Mouse (Mus musculus): ENCODE results near the gene Wfdc12.

Gene Wfdc12

DNA sequence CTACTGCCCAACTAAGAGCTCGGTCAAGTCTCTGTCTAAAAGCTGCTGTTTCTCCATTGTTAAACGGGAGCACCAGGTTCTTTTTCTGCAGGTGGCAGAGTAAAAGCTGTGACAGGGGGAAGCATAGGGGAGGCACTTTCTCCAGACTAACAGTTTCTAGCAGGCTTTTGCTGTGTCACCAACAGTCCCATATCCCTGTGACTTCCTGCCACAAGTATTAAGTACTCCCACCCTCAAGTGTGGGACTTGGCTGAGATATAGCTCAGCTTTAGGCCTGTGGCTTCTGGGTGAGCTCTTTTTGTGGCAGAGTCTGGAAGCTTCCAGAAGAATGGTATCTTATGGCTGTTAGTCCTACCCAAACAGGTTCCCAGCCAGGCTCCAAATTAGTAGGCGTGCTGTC is 14.6 kb downstream of the Wfdc12 start:
- no peak for DNase-seq

DNA sequence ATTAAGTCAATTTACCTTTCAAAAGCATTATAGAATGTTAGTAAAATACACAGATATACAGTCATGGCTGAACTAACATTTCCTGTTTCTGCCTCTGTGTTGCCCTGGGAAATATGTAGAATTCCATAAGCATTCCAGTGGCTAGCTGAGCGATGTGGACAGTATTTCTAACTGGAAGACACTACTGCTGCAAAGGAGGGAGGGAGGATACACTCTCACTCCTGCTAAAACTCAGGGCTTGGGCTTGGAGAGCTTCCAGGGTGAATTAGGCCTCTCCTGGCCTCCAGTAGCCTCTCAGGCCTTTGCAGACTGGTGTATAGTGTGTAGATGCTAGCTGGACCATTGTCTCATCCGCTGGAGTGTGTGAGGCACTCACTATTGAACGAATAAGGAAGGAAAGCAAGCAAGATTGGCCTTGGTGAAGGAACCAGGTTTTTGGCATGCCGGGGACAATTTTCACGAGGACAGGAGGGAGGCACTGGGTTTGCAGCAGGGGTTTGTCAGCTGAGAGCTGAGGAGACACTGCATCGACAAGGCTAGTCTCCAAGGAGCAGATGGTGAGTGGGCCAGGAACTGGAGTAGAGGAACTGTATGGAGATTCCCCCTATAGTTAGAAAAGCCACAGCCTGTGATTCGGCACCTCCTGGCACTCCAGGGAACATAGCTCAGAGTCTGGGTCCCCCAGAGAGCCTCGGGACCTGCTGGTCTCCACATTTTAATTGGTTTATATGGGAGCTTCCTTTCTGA is 15.6 kb downstream of the Wfdc12 start:
- DNase-seq, result no peak

DNA sequence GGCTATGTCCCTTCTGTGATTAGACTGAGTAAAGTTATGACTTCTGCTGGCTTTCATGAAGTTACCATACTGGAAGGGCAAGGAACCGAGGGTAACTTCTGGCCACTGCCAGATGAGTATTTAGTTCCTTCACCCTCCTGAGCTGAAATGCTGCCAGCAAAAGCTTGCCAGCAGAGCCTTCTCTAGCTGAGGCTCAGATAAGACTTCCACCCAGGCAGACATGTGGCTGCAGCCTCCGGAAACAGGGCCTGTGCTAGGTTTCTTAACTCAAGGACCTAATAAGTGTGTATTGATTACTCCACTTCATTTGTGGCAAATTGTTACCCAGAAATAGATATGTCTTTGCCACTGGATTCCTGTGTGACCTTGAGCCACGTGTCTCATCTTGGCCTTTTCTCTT is 17.0 kb downstream of the Wfdc12 start:
- DNase-seq, result no peak

DNA sequence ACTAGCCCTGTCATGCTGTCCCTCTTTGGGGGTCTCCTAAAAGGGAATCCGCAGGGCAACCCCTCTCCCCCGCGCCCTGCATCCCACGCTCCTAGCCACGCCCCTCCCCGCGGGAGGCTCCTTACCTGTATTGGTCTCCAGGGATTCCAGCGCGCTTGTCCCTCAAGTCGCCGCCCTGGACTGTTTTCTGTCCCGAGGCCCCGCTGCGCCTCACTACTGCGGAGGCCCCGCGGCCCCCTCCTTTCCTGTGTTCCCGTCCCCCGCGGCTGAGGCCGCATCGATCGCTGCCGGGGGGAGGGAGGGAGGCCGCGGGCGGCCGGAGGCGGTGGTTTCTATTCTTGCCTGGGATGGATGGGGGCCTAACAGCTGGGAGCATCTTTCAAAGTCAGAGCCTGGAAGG is 19.5 kb downstream of the Wfdc12 start, which contains the start of gene Kcns1:
Kcns1 (minus strand) TSS at position 212 of the 400 bp plus-strand sequence.
- no peak for DNase-seq

DNA sequence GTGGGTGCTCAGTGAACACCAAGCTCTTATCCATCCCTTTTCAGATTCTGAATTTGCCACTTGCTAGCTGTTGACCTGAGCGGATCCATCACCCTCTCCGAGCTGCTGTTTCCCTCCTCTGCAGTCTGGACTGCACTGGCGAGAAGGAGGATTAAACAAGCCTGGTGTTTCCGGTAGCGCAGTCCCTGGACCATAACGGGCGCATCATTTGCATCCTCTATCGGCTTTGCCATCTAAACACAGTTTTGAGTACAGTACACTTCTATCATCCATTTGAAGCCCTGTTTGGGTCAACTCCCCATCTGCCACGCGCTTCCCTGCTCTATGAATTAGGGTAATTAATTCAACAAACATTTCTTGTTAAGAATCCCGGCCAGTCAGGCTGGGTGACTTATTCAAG is 20.1 kb downstream of the Wfdc12 start:
- no peak for DNase-seq

DNA sequence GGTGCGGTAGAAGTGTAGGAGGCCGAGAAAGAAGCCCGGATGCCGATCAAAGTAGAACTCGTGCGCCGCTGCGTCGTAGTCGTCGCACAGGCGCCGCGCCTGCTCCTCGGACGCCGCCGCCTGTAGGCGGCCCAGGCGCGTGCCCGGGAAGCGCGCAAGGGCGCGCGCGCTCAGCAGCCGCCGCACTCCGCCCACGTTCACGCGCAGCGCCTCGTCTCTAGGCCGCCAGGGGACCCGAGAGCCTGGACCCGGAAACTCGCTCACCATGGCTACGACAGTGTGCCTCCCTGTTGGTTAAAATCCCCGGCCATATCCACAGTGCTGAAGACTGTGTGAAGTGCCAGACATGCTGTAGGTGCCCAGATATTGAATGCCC is 21.8 kb downstream of the Wfdc12 start:
- DNase-seq, result no peak

DNA sequence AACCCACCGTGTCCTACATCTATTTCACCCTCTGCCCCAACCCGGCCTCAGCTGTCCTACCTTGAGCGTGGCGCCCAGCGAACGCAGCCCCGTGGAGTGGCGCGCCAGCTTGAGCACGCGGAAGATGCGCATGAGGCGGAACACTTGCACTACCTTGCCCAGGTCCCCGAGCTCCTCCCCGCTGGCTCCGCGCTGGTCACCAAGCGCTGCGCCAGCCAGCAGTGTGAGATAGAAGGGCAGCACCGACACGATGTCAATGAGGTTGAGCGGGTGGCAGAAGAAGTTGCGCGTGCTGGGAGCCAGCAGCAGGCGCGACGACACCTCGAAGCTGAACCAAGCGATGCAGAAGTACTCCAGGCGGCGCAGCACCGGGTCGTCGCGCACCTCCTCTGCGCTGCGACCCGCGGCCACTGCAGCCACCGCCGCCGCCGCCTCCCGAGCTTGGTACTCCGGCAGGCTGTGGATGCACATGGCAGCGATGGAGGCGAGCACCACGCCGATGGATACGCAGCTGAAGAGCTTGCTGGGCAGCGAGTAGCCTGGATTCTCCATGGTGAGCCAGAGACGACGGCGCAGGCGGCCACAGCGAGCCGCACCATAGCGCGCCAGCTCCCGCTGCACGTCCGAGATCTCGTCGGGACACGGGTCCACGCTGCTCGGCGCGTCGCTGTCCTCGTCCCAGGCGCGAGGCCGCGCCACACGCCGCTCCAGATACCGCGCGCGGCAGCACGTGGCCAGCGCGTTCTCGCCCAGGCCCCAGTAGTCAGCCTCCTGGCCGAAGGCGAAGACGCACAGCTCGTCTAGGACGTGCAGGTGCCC is 22.4 kb downstream of the Wfdc12 start:
- no peak for DNase-seq

DNA sequence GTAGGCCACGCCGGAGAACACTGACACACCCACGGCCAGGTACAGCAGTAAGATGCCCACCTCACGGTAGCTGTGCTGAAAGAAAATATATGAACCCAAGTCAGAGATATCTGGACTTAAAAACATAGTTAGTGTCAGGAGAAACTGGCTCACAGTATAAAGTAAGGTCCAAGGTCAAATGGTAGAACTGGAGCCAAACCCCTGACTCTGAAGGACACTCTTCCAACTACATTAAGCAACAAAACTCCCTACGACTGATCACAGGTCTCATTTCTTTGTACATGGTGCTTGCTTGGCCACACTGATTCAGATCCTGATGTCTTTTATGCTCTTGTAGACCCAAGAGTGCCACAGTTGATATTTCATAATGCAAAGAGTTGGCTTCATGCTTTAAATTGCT is 25.5 kb downstream of the Wfdc12 start:
- DNase-seq, result no peak

DNA sequence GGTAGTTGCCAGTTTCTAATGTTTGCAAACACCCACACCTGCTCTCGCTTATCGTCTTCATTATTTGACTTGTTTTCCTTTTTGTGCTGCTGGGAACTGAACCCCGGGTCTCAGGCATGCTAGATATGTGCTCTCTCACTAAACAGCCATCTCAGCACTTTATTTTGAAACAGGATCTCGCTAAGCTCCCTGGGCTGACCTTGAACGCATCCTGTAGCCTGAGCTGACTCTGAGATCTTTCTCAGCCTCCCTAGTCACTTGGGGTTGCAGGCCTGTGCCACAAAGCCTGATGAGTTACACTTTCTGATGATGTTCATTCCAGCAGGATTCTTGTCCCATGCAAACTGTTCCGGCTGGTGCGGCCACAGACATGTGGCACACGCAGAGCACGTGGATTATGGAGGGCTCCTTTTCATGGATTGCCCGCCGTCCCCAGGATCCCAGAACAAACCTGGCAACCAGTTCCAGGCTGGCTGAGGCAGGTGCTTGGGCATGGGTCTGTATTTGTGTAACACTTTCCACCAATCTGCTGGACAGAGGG is 28.8 kb downstream of the Wfdc12 start:
- no peak for DNase-seq

DNA sequence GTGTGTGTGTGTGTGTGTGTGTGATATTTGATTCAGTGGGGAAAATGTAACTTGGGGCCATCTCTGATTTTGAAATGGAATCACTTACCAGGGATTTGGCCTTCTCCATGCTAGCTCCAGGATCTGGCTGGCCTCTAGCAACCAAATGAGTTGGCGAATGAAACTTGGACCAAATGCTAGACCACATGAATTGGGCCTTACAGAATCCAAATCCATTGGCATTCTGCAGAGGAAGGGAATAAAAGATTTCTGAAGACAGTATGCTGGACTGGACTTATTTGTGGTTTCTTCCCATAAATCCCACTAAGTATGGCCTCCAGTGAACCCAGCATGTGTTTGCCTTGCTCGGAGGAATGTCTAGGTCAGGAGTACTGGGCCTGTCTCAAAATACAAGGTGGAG is 31.6 kb downstream of the Wfdc12 start:
- DNase-seq, result no peak

DNA sequence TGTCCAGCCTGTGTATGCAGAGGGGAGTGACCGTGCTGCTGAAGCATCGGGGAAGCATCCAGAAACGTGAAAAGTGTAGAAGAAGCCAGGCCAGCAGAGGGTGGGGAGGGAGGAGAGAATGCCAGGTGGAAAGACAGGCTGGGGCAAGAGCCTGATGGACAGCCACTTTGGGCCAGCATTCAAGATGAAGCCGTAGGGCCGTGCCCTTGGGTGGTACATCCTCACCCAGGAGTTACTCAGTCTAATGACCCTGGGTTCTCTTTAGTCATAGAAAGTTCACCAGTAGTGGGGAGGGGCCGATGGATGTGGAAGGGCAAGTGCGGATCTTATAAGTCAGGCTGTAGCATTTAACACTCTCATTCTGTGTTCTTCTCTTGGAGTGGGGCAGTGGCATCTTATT is 34.2 kb downstream of the Wfdc12 start:
- DNase-seq, result no peak

DNA sequence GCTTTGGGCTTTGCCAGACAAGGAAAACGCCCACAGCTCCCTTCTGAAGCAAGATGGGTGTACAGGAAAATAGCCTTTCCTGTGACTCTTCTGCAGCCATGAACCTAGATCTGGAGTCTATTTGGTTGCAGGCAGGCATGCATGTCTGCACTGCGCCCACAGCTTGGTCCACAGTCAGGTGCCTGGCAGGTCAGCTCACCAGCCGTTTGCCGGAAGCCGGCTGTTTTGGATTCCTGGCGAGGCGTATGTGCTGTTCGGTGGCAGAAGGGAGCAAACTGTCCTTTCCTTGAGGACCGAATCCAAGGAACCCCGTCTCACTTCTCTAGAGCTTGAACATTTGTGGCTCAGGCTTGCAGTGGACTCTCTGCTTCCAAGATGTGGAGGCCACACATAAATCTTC is 36.4 kb downstream of the Wfdc12 start:
- DNase-seq, result no peak

DNA sequence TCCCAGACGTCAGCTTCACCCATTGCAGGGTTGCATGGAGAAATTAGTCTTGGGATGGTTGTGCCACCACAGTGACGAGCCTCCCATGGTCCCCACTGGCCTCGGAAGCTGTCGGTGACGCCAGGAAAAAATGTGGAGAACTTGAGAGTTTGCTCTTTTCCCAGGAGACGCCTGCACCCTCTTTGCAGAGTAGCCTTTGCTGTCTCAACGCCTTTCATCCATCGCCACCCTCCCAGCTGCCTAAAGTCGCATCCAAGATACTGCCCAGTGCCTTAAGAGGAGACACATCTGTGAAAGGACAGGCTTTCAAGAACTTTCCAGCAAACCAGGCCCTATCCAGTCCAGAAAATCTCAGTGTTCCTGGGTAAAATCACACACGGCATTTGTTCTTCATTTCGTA is 38.1 kb downstream of the Wfdc12 start:
- DNase-seq, result no peak

DNA sequence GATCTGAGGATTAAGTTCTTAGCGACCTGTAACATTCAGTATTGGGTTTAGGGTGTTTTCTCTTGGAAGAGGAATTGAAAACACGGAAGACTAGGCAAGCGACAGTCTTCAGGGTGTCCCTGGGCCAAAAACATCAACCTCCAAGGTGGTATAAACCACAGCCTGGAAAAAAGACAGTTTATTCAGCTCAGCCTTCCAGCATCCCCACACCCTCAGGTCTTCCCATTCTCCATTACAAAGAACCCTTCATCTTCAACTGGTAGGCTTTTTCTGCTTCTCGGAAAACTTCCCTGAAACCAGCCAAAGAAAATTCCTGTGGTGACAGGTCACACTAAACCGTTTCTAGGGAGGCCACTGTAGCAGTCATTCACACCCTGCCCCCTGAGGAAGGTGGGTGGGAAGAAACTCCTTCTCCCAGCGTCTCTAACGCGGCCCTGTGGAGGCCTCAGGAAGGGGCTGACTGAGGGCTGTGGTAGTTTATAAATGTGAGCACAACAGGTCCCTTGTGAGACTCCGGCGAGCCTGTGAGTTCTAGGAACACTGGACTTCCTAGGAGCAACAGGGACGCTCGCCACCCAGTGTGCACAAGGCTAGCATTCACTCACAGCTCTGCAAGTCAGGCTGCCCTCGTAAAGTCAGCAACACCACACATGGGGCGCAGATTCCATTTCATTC is 40.2 kb downstream of the Wfdc12 start:
- no peak for DNase-seq

DNA sequence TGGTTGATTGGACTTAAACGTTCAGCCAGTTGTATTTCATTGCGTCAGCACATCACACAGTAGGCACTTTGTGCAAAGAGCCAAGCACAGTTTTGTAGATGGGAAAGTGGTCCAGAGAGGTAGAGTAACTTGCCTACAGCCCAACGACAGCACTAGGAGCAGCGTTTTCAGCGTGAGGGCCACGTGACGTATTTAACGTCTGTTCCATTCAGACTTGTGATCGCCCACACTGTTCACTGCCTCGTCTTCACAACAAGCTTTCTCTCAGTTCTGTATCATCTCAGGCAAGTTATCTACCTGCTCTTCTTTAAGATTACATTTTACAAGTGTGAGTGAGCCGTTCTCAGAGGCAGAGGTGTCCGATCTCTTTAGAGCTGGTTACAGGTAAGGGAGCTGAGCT is 43.9 kb downstream of the Wfdc12 start:
- no peak for DNase-seq

DNA sequence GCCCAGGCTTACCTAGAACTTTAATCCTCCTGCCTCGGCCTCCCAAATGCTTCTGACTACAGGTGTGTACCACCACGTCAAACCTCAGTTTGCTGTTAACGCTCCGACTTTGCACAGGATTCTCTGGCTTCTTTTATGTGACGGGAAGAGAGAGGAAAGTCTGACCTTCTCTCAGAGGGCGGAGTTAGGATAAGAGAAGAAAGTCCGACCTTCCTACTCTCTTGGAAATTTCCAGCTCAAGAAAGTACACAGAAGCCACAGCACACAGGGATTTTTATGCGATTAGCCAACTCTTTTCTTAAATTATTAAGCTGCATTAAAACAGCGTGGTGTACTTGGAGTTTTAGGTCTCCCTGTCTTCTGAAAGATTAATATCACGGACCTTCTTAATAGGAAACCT is 45.9 kb downstream of the Wfdc12 start:
- peak; percentile 14 to 26 for DNase-seq

DNA sequence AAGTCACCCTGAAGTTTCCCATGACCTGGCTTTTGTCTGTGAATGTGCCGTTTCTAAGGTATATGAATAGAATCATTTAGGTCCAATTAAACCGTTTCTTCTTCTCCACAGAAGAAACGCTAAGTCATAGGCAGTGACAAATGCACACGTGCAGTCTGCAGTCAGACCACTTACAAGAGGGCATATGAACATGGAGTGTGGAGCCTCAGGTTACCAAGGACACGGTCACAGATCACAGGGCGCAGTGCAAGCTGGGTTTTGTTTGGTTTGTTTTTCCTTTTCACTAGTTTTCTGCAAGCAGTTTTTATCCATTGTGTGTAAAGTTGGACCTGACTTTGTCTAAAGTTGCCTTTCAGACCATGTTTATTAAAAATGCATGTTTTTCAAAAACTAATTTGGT is 46.4 kb downstream of the Wfdc12 start:
- peak in 1 of 2 experiments; percentile 38 for DNase-seq

DNA sequence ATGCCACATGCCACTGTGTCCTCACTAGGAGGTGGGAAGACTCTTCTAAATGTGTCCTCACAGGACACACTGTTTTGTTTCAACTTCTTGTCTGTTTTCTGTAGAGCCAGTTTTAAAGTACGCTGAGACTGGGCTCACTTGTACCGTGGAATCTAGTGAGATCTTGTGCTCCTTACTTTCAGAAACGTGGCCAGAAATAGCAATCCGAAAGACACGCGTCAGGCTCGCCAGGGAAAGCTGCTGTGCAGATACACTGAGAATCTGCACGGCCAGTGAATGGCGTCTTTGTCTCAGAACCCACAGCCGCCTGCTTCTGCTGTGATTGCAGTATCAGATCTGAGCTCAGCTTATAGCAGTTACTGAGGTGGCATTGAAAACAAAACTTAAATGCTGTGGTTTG is 48.4 kb downstream of the Wfdc12 start:
- no peak for DNase-seq

Measured in kidney, adult 8-10 months (tissue).